In the genomic region with DNA sequence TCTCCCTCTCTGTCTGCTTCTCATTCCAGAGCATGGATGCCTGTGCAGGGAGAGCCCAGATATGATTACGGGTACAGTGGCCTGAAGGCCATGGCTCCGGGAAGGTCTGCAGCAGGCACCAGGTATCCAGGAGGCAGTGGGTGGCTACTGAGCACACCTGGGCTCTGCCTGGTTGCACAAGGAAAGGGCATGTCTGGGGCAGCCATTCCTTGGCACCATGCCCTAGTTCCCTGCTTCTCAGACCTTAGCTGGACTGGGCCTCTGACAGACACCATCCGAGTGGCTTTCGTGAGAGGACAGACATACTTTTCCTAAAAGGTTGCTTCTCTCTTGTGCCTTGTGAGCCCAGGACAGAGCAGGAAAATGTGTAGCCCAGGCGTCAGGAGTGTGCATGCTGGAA, we compare ENCODE assay signal across 18 mouse cellular contexts. TPM values are rescaled to one million over a fixed set of nuclear protein-coding genes. Genes with fewer than 3 reads are reported as not detected.
DNase-seq lines count a peak whose midpoint lies in the region; ATAC-seq and TF ChIP-seq lines count a peak whose summit lies in the region.
"Had no signal": no experiment of that assay in that cellular context is flagged by ENCODE, and none has a peak within 500 bp of the region (broad histone marks: within the 10 kb centered on the region; RNA-seq: fewer than 3 reads in every experiment).

No protein-coding gene starts in this region.

- no peaks in the 10 kb centered on the region for H3K36me3 ChIP-seq in kidney, postnatal 0 days (ENCODE audit: insufficient read depth, low read length)
- no peaks in the 10 kb centered on the region for H3K36me3 ChIP-seq in forebrain, postnatal 0 days (ENCODE audit: insufficient read depth)
- H3K36me3 ChIP-seq: embryonic facial prominence, embryonic 15.5 days; forebrain, embryonic 12.5 days; G1E; hindbrain, embryonic 10.5 days; intestine, embryonic 15.5 days; limb, embryonic 12.5 days; lung, embryonic 15.5 days had no signal

- H3K9me3 ChIP-seq in kidney, postnatal 0 days (replicated peaks; ENCODE audit: low read length) = no peaks in the 10 kb centered on the region
- no peaks in the 10 kb centered on the region for H3K9me3 ChIP-seq in forebrain, postnatal 0 days (ENCODE audit: low read length)
- H3K9me3 ChIP-seq: embryonic facial prominence, embryonic 15.5 days; forebrain, embryonic 12.5 days; intestine, embryonic 15.5 days; limb, embryonic 12.5 days; lung, embryonic 15.5 days had no signal

- DNase-seq in heart, postnatal 10 days = peak; percentile 28 to 33
- DNase-seq in heart, postnatal 25 days (ENCODE audit: low spot score) = no peak
- DNase-seq in ovary, postnatal 36 days (ENCODE audit: low spot score) = peak; percentile 26
- DNase-seq in ovary, postnatal 10 days (ENCODE audit: low spot score) = no peak
- peak; percentile 22 for DNase-seq in kidney, postnatal 0 days (ENCODE audit: low spot score)
- peak; percentile 60 for DNase-seq in lung, postnatal 14 days
- DNase-seq in forebrain, postnatal 0 days = no peak
- DNase-seq: midbrain, embryonic 14.5 days; retina, postnatal 1 day; spleen, adult 18-20 months had no signal

- intact Hi-C loops in heart, postnatal 10 days (cut with DNase I) = no loop called here
- intact Hi-C loops in heart, postnatal 25 days (cut with DNase I) = no loop called here

- H3K9ac ChIP-seq in kidney, postnatal 0 days (ENCODE audit: low read depth, low read length) = no peak overlapping the region
- no peak overlapping the region for H3K9ac ChIP-seq in forebrain, postnatal 0 days
- H3K9ac ChIP-seq: embryonic facial prominence, embryonic 15.5 days; forebrain, embryonic 12.5 days; intestine, embryonic 15.5 days; limb, embryonic 12.5 days; lung, embryonic 15.5 days had no signal

- ATAC-seq in kidney, postnatal 0 days (replicated peaks; ENCODE audit: low FRiP score, low read depth) = no peak
- ATAC-seq in frontal cortex, adult (ENCODE audit: low TSS enrichment) = no peak
- ATAC-seq in forebrain, postnatal 0 days = no peak
- ATAC-seq: intestine, embryonic 15.5 days had no signal

- no peak overlapping the region for H3K4me2 ChIP-seq in kidney, postnatal 0 days (ENCODE audit: low read length)
- H3K4me2 ChIP-seq in forebrain, postnatal 0 days (ENCODE audit: low read depth) = no peak overlapping the region
- H3K4me2 ChIP-seq: embryonic facial prominence, embryonic 15.5 days; forebrain, embryonic 12.5 days; intestine, embryonic 15.5 days; limb, embryonic 12.5 days; lung, embryonic 15.5 days had no signal

- no peak for TF ChIP-seq CTCF in kidney, postnatal 0 days (IDR thresholded peaks at IDR 0.05; ENCODE audit: low read depth)
- TF ChIP-seq CTCF in forebrain, postnatal 0 days (IDR thresholded peaks at IDR 0.05; ENCODE audit: low read depth) = no peak

- peak overlapping the region; percentile 21; the same call in 1 of the 2 replicates for H3K27ac ChIP-seq in kidney, postnatal 0 days
- H3K27ac ChIP-seq in forebrain, postnatal 0 days (ENCODE audit: low read depth, low read length) = no peak overlapping the region
- H3K27ac ChIP-seq: embryonic facial prominence, embryonic 15.5 days; forebrain, embryonic 12.5 days; hindbrain, embryonic 10.5 days; intestine, embryonic 15.5 days; limb, embryonic 12.5 days; lung, embryonic 15.5 days had no signal

- H3K27me3 ChIP-seq in kidney, postnatal 0 days (ENCODE audit: insufficient read depth, low read length) = no peaks in the 10 kb centered on the region
- H3K27me3 ChIP-seq in forebrain, postnatal 0 days (ENCODE audit: insufficient read depth, low read length) = no peaks in the 10 kb centered on the region
- H3K27me3 ChIP-seq: embryonic facial prominence, embryonic 15.5 days; intestine, embryonic 15.5 days; limb, embryonic 12.5 days; lung, embryonic 15.5 days had no signal

- 69% methylated on average over 5 of the region's 5 CpGs for WGBS in kidney, postnatal 0 days
- 82% methylated on average over 5 of the region's 5 CpGs for WGBS in forebrain, postnatal 0 days

- peaks cover 5% of the 10 kb centered on the region; the same call in 1 of the 2 replicates for H3K4me1 ChIP-seq in kidney, postnatal 0 days (replicated peaks; ENCODE audit: insufficient read depth, low read length)
- H3K4me1 ChIP-seq in forebrain, postnatal 0 days (ENCODE audit: insufficient read depth) = peaks cover 6% of the 10 kb centered on the region; the same call in 1 of the 2 replicates

- no peak overlapping the region for H3K4me3 ChIP-seq in kidney, postnatal 0 days (replicated peaks; ENCODE audit: low read depth, low read length)
- H3K4me3 ChIP-seq in forebrain, postnatal 0 days (ENCODE audit: low read depth, low read length) = no peak overlapping the region
- H3K4me3 ChIP-seq: embryonic facial prominence, embryonic 15.5 days; forebrain, embryonic 12.5 days; intestine, embryonic 15.5 days; limb, embryonic 12.5 days; lung, embryonic 15.5 days had no signal

RNA-seq across cellular contexts. Expression of a gene that starts 3.6 kb away (rescaled TPM):
- total RNA-seq in heart, postnatal 10 days (2021) = 10 to 100 TPM; 63.4 to 70.0 TPM
- total RNA-seq in heart, postnatal 25 days (2021) = 10 to 100 TPM; 78.1 to 81.2 TPM
- 44.1 and 44.8 TPM in 2 replicates for polyA plus RNA-seq in kidney, postnatal 0 days (2015; fragmentation: Nextera tagmentation; extraction: Ambion mirVana)
- 32.1 and 37.5 TPM in 2 replicates for total RNA-seq in forebrain, postnatal 0 days (2014; rRNA removed)
- 54.9 and 58.6 TPM in 2 replicates for polyA plus RNA-seq in forebrain, postnatal 0 days (2015; fragmentation: Nextera tagmentation; extraction: Ambion mirVana)

RNA-seq across cellular contexts. Expression of a gene that starts 4.0 kb away (rescaled TPM):
- 1 to 10 TPM; 4.2 to 7.1 TPM for total RNA-seq in heart, postnatal 10 days (2021)
- 1 to 10 TPM; 3.1 to 3.6 TPM for total RNA-seq in heart, postnatal 25 days (2021)
- polyA plus RNA-seq in kidney, postnatal 0 days (2015; fragmentation: Nextera tagmentation; extraction: Ambion mirVana) = 43.5 and 50.3 TPM in 2 replicates
- total RNA-seq in forebrain, postnatal 0 days (2014; rRNA removed) = 0.54 and 1.2 TPM in 2 replicates
- polyA plus RNA-seq in forebrain, postnatal 0 days (2015; fragmentation: Nextera tagmentation; extraction: Ambion mirVana) = 0.63 and 1.0 TPM in 2 replicates
- total RNA-seq: G1E had no signal
- polyA plus RNA-seq: hindbrain, embryonic 10.5 days; midbrain, embryonic 14.5 days had no signal

RNA-seq across cellular contexts. Expression of a gene that starts 10.3 kb away (rescaled TPM):
- total RNA-seq in heart, postnatal 10 days (2021) = 10 to 100 TPM; 52.7 to 57.4 TPM
- total RNA-seq in heart, postnatal 25 days (2021) = 10 to 100 TPM; 47.7 to 49.6 TPM
- 87.0 and 96.8 TPM in 2 replicates for polyA plus RNA-seq in kidney, postnatal 0 days (2015; fragmentation: Nextera tagmentation; extraction: Ambion mirVana)
- 197 and 210 TPM in 2 replicates for total RNA-seq in forebrain, postnatal 0 days (2014; rRNA removed)
- 160 and 186 TPM in 2 replicates for polyA plus RNA-seq in forebrain, postnatal 0 days (2015; fragmentation: Nextera tagmentation; extraction: Ambion mirVana)

RNA-seq across cellular contexts. Expression of a gene that starts 38.9 kb away (rescaled TPM):
- total RNA-seq in heart, postnatal 10 days (2021) = 10 to 100 TPM; 10.0 to 12.5 TPM
- total RNA-seq in heart, postnatal 25 days (2021) = 1 to 10 TPM; 5.0 to 5.2 TPM
- polyA plus RNA-seq in kidney, postnatal 0 days (2015; fragmentation: Nextera tagmentation; extraction: Ambion mirVana) = 5.3 and 5.6 TPM in 2 replicates
- total RNA-seq in forebrain, postnatal 0 days (2014; rRNA removed) = 76.2 and 106 TPM in 2 replicates
- polyA plus RNA-seq in forebrain, postnatal 0 days (2015; fragmentation: Nextera tagmentation; extraction: Ambion mirVana) = 47.9 and 71.6 TPM in 2 replicates

RNA-seq across cellular contexts. Expression of a gene that starts 39.9 kb away (rescaled TPM):
- 10 to 100 TPM; 37.4 to 39.3 TPM for total RNA-seq in heart, postnatal 10 days (2021)
- 10 to 100 TPM; 25.6 to 32.2 TPM for total RNA-seq in heart, postnatal 25 days (2021)
- 33.7 and 33.8 TPM in 2 replicates for polyA plus RNA-seq in kidney, postnatal 0 days (2015; fragmentation: Nextera tagmentation; extraction: Ambion mirVana)
- total RNA-seq in forebrain, postnatal 0 days (2014; rRNA removed) = 62.6 and 78.2 TPM in 2 replicates
- polyA plus RNA-seq in forebrain, postnatal 0 days (2015; fragmentation: Nextera tagmentation; extraction: Ambion mirVana) = 51.5 and 52.9 TPM in 2 replicates

Comparison
In these comparisons a context has a peak if more than half of its experiments do, and no peak if none do; other contexts are left out.
1. DNase-seq: peak in heart, postnatal 10 days (2 of 2), ovary, postnatal 36 days (single experiment), kidney, postnatal 0 days (single experiment) and lung, postnatal 14 days (single experiment); none in heart, postnatal 25 days (single experiment), ovary, postnatal 10 days (single experiment) and forebrain, postnatal 0 days (single experiment).